Mouse (Mus musculus): ENCODE data around the gene Pigr. TPM values are rescaled to one million over a fixed set of nuclear protein-coding genes. Genes with fewer than 3 reads are reported as not detected.

Pigr gene
- not detected in 2 replicates for total RNA-seq (2017)

- no peak for ATAC-seq (replicated peaks; ENCODE audit: low read depth, poor library complexity, severe bottlenecking)
Measured at GRCm38 (mm10) chr1:130826448-130826847, at the start of gene Pigr. Pigr (plus strand) TSS chr1:130826684.

- no peak for ATAC-seq (replicated peaks; ENCODE audit: low read depth, poor library complexity, severe bottlenecking)
Measured at GRCm38 (mm10) chr1:130779867-130780266, 46.6 kb upstream of the Pigr start.

- ATAC-seq (replicated peaks; ENCODE audit: low read depth, poor library complexity, severe bottlenecking): 0 out of 2 replicates have a peak, but pooled peaks have one; percentile 47
Measured at GRCm38 (mm10) chr1:130784054-130784453, 42.4 kb upstream of the Pigr start.

- ATAC-seq (replicated peaks; ENCODE audit: low read depth, poor library complexity, severe bottlenecking): peak; percentile 77
Measured at GRCm38 (mm10) chr1:130787001-130787400, 39.5 kb upstream of the Pigr start.

GRCm38 (mm10) chr1:130789512-130790451, 36.7 kb upstream of the Pigr start:
- no peak for ATAC-seq (replicated peaks; ENCODE audit: low read depth, poor library complexity, severe bottlenecking)

- ATAC-seq (replicated peaks; ENCODE audit: low read depth, poor library complexity, severe bottlenecking): no peak
Measured at GRCm38 (mm10) chr1:130795331-130795730, 31.2 kb upstream of the Pigr start.

GRCm38 (mm10) chr1:130796967-130797684, 29.4 kb upstream of the Pigr start:
- peak; percentile 84 for ATAC-seq (replicated peaks; ENCODE audit: low read depth, poor library complexity, severe bottlenecking)

- no peak for ATAC-seq (replicated peaks; ENCODE audit: low read depth, poor library complexity, severe bottlenecking)
Measured at GRCm38 (mm10) chr1:130798037-130798436, 28.4 kb upstream of the Pigr start.

- no peak for ATAC-seq (replicated peaks; ENCODE audit: low read depth, poor library complexity, severe bottlenecking)
Measured at GRCm38 (mm10) chr1:130798551-130798950, 27.9 kb upstream of the Pigr start.

- ATAC-seq (replicated peaks; ENCODE audit: low read depth, poor library complexity, severe bottlenecking): 0 out of 2 replicates have a peak, but pooled peaks have one; percentile 34
Measured at GRCm38 (mm10) chr1:130799399-130799798, 27.1 kb upstream of the Pigr start.

GRCm38 (mm10) chr1:130800602-130801001, 25.9 kb upstream of the Pigr start, which contains the start of gene Fcamr:
Fcamr (plus strand) TSS chr1:130800902.
- no peak for ATAC-seq (replicated peaks; ENCODE audit: low read depth, poor library complexity, severe bottlenecking)

- ATAC-seq (replicated peaks; ENCODE audit: low read depth, poor library complexity, severe bottlenecking): no peak
Measured at GRCm38 (mm10) chr1:130801511-130801910, 25.0 kb upstream of the Pigr start.

GRCm38 (mm10) chr1:130802976-130803375, 23.5 kb upstream of the Pigr start:
- ATAC-seq (replicated peaks; ENCODE audit: low read depth, poor library complexity, severe bottlenecking): no peak

GRCm38 (mm10) chr1:130804279-130804678, 22.2 kb upstream of the Pigr start:
- no peak for ATAC-seq (replicated peaks; ENCODE audit: low read depth, poor library complexity, severe bottlenecking)

- ATAC-seq (replicated peaks; ENCODE audit: low read depth, poor library complexity, severe bottlenecking): no peak
Measured at GRCm38 (mm10) chr1:130810906-130811305, 15.6 kb upstream of the Pigr start.

- ATAC-seq (replicated peaks; ENCODE audit: low read depth, poor library complexity, severe bottlenecking): no peak
Measured at GRCm38 (mm10) chr1:130811316-130811715, 15.2 kb upstream of the Pigr start.

GRCm38 (mm10) chr1:130819737-130820136, 6.7 kb upstream of the Pigr start:
- no peak for ATAC-seq (replicated peaks; ENCODE audit: low read depth, poor library complexity, severe bottlenecking)

GRCm38 (mm10) chr1:130820316-130821148, 6.0 kb upstream of the Pigr start:
- ATAC-seq (replicated peaks; ENCODE audit: low read depth, poor library complexity, severe bottlenecking): 0 out of 2 replicates have a peak, but pooled peaks have one; percentile 40

- ATAC-seq (replicated peaks; ENCODE audit: low read depth, poor library complexity, severe bottlenecking): 0 out of 2 replicates have a peak, but pooled peaks have one; percentile 23
Measured at GRCm38 (mm10) chr1:130821149-130821471, 5.4 kb upstream of the Pigr start.

Measured in common myeloid progenitor, adult 5-6 weeks (primary cell).